Mouse (Mus musculus): ENCODE data around the gene Vip.

Vip gene

DNA sequence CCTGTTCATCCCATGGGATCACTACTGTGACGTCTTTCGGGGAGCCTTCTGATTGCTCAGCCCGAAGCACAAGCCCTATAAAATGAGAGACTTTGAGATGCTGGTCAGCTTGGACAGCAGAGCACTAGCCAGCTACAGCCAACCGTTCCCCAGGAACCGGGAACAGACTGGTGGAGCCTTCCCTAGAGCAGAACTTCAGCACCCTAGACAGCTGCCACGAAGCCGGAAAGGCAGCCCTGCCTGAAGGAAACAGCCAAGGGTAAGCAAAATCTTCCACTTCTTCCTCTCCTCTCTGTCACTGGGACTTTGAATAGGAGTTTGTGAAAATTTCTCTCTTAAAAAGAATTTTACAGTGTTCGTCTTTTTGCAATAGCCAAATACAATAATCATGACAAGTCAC is at the start of gene Vip:
Gene Vip, plus strand, starts transcription at position 107 of the 400 bp plus-strand sequence.
- DNase-seq = no peak

DNA sequence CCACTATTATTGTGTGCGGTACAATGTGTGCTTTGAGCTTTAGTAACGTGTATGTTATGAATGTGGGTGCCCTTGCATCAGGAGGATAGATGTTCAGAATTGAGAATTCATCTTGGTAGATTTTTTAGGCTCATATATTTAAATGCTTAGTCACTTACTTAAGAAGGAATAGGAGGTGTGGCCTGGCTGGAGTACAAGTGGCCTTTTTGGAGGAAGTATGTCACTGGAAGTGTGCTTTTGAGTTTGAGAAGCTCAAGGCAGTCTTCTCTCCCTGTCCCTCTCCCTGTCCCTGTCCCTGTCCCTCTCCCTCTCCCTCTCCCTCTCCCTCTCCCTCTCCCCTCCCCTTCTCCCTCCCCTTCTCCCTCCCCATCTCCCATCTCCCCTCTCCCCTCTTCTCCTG is 48.0 kb upstream of the Vip start:
- peak; percentile 8 for DNase-seq

DNA sequence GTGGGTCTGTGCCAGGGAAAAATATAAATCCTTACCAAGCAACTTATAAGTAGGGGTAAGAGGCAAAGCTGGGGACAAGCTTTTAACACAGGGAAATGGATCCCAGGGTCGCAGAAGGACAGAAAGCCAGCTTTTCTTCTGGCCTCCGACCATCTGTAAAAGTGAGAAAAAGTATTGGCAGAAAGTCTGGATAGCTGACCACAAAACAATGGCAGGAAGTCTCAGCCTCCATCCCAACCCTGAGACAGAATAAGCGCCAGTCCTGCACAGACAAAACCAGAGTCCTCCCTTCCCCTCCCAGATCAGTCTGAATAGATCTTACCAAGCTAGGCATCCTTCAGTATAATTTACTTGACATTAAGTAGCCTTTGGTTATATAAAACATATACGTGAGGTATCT is 47.0 kb upstream of the Vip start:
- DNase-seq = peak; percentile 34

DNA sequence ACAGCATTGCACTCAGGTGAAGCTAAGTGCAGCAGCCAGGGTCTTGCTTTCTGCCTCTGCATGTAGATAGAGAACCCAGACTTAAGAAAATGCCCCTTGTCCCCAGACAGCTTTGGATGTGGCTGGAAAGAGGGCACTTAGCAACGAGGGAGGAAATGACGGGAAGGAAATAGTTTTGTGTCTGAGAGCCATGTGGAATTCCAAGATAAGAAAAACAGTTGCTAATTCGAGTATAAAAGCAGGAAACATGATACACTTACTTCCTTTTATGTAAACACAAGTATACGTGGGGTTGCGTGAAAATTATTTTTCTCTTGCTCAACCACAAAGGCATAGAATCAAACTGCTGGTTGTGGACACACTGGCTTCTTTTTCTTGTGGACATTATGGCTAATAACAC is 45.6 kb upstream of the Vip start, which contains the start of gene Myct1:
Gene Myct1, plus strand, starts transcription at position 312 of the 400 bp plus-strand sequence.
- peak; percentile 9 for DNase-seq

DNA sequence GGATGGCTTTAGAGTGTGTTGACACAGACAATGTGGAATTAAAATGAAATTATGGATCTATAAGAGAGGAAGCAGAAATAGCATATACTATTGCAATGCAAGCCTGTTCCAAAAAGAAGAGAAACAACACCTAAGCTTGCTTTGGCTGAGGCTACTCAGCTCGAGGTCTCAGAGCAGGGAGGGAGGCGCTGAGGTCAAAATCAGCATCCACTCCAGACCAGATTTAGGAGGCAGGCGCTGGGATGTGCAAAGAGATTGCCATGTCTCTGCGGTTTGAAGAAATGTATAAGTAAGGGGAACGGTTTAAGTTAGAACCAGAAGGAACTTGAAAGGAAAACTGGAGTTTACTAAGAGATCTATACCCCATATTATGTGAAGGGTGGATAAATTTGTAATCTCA is 44.6 kb upstream of the Vip start:
- DNase-seq = no peak

DNA sequence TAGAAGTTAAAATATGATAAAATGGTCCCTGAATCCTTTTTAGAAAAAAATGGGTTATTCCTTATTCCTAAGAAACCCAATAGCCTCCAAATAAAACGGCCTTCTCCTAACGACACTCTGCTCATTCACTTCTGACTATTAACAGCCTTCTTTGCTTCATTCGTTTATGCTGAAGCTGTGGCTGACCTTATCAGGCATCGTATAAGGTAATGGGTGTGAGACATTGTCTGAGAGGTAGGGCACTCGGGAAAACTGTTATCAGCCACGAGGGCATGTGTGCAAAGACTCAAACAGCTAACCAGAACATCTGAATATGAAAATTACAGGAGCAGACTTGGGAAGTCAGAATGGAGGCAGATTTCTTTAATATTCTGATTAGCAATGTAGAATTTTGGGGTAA is 42.5 kb upstream of the Vip start:
- DNase-seq = no peak

DNA sequence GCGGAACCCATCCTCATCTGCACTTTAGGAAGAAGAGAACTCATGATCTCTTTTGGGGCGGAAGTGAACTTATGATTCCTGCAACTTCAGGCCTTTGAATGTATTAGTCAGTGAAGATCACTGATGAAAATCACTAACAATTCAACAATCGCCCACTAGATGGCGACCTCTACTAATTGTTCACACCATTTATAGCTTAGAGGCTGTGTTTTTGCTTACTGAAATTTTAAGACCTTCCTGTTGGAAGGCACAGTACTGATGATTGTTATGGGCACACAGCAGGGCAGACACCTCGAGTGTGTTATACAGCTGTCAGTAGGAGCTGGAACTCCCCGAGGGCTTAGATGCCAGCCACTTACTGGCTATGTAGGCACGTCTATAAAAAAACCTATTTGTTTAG is 38.9 kb upstream of the Vip start:
- peak; percentile 35 for DNase-seq

DNA sequence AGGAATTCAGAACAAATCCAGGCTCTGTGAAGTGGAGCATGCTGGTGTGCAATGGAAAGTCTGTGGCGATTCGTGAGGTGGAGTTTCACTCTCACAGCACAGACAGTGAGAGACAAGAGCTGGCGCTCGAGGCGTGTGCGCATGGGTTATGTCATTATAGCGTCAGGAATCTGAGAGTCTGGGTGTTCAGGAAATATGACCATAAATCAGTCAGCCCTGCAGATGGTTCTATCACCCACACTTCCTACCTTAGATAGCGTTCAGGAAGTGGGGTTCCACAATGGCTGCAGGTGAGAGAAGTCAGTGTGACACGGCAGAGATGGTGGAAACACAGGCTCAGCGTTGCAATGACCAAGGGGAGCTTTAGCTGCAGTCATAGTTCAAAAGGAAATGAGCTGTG is 35.5 kb upstream of the Vip start:
- DNase-seq = peak; percentile 30

DNA sequence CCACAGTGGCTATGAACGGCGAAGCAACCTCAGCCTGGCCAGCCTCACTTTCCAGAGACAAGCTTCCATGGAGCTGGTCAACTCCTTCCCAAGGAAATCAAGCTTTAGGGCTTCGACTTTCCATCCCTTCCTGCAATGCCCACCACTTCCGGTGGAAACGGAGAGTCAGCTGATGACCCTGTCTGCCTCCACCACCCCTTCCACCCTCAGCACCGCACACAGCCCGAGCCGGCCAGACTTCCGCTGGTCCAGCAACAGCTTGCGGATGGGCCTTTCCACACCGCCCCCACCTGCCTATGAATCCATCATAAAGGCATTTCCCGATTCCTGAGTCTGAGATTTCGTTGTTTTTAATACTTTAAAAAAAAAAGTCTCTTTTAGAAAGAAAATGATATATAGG is 34.6 kb upstream of the Vip start:
- peak; percentile 14 for DNase-seq

DNA sequence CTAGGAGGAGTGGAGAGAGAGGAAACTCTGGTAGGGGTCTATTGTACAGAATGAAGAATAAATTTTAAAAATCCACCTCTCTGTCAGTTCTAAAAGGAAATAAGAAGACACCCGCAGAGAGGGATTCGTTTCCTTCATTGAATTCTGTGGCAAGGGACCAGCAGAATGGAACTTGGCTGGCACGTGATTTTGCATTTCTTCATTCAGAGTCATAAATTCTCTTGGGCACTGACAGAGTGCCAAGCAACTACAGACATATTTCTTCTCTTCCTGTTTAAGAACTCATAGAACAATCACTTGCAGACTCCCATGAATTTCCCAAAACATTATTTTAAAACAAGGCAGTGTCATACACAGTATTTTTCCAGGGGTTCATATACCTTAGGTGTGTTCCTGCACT is 30.1 kb upstream of the Vip start:
- no peak for DNase-seq

DNA sequence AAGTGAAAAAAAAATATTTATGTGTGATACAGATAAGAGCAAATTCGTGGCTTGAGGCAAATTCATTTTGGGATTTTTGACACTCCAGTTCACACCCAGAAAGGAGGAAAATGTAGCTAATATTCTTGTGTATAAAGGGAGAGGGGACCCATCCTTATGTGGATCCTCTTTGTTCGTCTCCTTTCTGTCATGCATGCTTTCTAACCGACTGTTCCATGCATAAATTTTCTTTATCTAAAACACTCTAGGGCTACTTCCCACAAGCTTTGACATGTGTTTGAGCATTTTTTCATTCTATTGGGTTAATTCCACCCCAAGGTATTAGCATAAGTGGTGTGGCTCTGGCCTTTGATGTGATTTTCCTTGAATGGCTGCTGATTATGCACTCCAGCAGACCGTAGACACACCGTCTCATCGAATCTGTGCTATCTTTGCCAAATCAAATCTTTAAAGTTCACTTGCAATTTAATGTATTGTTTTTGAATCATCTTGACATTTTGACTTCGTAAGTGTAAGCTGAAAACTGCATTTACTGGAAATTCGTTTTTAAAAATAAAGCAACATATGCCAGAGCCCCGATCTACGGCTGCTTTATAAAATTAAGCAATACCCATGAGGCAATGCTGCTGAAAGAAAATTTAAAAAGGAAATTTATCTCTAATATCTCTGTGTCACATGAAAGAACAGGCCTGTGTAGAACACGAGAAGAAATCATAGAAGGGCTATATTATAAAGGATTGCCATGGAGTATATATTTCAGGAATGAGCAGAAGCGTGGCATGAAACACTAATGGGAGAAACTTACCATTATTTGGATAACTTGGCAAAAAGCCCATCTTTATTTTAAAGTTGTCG is 23.6 kb upstream of the Vip start:
- no peak for DNase-seq

DNA sequence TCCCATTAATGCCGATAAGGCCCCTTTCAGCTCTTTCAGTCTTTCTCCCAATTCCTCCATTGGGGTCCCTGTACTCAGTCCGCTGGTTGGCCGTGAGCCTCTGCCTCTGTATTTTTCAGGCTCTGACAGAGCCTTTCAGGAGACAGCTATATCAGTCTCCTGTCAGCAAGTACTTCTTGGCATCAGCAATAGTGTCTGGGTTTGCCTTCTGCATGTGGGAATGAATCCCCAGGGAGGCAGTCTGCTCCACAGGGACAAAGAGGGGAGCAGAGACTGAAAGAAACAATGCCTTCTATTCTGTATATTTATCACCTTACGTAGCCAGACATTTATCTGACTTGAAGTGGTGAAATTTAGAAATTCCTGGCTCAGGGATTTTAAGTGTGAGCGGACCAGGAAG is 12.8 kb upstream of the Vip start:
- no peak for DNase-seq

DNA sequence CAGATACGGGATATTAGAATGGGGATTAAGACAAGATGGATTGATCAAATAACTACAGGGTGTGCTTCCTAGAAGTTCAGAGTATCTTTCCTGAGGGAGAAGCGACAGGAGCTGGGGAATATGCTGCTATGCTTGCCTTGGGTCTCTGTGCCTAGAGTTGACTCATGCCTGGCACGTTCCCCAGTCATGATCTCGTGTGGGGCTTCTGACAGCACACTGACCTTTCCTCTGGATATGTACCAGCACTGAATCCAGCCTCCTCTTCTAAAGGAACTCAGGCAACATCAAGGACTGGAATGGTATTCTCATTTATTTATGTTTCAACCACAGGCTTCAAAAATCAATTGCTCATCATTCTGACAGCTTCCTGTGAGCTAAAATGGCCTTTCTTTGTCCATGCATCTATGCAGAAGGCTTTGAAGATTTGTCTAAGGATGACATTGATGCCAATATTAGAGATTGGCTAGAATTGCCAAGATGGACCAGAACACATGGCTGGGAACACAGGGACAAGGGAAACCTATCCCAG is 5.3 kb upstream of the Vip start:
- DNase-seq = no peak

DNA sequence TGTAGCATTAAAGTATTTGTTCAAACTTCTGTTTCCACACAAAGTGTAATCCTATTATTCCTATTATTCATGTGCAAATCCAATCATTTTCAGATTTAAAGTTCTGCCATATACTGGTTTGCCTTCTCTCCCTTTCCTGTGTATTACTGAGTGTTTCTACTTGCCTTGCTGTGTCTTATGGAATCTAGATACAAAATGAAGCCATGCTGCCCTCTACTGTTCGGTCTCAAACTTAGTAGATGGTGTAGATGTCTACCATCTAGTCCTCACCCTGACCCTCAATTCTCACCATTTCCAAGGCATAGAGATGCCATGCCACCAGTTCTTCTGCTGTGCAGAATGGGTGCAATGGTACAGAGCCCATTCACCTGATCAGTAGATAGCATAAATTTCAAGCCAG is 4.7 kb upstream of the Vip start:
- DNase-seq = no peak

DNA sequence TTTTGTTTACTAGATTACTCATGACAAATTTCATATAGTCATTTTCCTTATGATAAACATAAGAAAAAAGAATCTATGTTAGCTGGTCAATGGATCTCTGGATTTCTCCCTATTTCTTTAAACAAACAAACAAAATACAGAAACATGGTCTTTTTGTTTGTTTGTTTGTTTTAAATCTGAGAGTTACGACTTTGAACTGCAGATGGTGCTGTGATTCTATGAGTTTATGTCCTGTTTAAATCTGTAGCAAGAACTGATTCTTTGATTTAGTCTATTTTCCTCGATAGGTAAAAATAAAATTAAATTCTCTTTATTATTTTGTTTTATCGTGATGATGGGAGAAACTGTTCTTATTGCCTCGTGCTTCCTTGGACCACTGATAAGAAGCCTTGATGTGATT is 1.7 kb upstream of the Vip start:
- no peak for DNase-seq

DNA sequence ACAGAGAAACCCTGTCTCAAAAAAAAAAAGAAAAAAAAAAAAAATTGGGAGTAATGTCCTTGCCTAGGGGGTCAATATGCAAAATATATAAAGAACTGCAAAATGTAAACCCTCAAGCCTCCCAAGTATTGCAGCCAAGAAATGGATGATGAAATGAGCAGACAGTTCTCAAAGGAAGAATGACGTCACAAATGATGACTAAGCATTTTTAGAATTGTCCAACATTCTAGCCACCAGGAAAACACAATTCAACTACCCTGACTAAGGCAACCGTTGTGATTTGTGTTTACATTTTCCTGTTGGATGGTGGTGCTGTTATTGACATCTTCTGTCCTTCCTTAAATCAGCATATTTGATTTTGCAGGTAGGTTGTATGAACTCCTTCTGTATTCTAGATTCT is 42.3 kb downstream of the Vip start:
- DNase-seq = no peak

DNA sequence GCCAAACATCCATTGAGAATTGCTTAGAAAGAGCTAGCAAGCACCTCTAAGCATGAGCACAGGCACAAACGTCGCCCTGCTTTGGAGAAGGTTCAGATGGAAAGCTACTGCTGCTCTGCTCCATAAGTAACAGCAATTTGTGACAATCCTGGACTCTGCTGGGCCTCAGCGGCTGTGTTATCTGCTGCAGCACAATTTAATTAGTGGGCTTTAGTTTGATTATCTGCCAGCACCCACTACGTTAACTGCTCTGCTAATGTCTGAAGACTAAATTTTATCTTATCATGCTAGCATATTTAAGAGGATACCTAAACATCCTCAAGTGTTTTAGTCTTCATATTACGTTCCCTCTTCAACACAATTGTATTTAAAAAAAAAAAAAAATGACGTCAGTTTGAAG is 46.6 kb downstream of the Vip start:
- no peak for DNase-seq

DNA sequence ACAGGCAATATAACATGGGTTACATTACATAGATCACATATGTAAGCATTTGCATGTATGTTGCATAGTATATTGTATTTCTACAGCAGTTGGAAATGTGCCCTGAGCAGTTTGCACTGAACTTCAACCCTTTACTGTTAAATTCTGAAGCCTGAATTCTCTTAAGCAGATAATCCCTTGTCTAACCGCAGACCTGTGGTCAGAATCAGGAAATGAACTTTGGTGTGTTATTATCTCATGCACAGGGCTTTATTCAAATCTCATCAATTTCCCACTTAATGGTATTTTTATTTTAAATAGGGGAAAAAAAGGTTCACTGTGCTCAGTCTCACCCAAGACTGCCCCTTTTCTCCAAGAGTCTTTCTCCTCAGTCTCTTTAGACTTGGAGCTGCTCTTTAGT is 55.3 kb downstream of the Vip start:
- DNase-seq = no peak
